Mouse (Mus musculus): Measurements from ENCODE around the gene Cpa3. TPM values are rescaled to one million over a fixed set of nuclear protein-coding genes. Genes with fewer than 3 reads are reported as not detected.

The Cpa3 gene
- polyA plus RNA-seq, 1 experiment, result 1.9 TPM

DNA sequence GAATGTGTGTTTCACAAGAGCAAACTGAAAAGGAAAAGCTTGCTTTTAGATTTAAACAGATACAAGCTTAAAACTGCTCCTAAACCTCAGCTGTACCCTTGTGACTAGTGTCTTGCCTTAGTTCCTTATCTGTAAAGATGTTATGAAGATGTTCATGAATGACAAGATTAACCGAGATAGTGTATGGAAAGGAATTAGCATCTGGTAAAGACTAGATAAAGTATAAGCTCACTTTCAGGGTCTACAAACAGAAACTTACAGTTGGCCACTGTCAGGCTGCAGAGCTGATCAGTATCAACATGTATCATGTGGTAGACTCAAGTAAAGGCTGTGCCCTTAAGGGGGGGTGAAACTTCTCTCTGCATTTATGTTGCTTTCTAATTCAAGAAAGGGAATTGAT is 1.9 kb upstream of the Cpa3 start:
- DNase-seq, result no peak

DNA sequence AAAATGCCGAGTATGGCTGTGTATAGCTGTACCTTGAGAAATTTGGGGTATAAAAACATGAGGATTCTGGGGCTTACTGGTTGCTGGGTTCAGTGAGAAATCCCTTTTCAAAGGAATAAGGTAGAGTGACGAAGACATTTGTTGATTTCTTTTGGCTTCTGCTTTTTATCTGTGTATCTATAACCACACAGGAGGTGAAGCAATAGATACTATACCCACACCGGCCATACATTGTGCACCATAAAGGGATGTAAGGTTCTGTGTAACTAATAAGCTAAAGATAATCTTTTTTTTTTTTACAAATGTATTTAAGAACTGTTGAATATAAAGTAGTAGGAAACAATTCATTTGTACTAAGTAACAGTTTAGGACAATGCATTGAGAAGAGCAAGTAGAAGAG is 2.2 kb downstream of the Cpa3 start:
- WGBS, result 41% methylated on average over 3 of the region's 3 CpGs

More for the DNA sequence above, 1.9 kb upstream of the Cpa3 start:
- Histone ChIP-seq H3K4me3 (ENCODE audit: control insufficient read depth, insufficient read depth, low read length) (no peak overlapping the region), H3K4me1 (replicated peaks; ENCODE audit: control insufficient read depth, insufficient read depth, low read length) (no peaks in the 10 kb centered on the region), H3K36me3 (ENCODE audit: control insufficient read depth, insufficient read depth, low read length) (no peaks in the 10 kb centered on the region), H3K27me3 (ENCODE audit: control insufficient read depth, insufficient read depth, low read length) (no peaks in the 10 kb centered on the region), H3K27ac (ENCODE audit: control insufficient read depth, insufficient read depth, low read length) (no peak overlapping the region)
- WGBS, result 7% methylated on average over 1 of the region's 1 CpGs
- TF ChIP-seq POLR2A (IDR thresholded peaks at IDR 0.05; ENCODE audit: control insufficient read depth, extremely low read depth, insufficient read depth, low read length, poor library complexity), result no peak
- no peak for TF ChIP-seq CTCF (IDR thresholded peaks at IDR 0.05; ENCODE audit: borderline replicate concordance, control insufficient read depth, extremely low read depth, insufficient read depth, low read length, poor library complexity)

DNA sequence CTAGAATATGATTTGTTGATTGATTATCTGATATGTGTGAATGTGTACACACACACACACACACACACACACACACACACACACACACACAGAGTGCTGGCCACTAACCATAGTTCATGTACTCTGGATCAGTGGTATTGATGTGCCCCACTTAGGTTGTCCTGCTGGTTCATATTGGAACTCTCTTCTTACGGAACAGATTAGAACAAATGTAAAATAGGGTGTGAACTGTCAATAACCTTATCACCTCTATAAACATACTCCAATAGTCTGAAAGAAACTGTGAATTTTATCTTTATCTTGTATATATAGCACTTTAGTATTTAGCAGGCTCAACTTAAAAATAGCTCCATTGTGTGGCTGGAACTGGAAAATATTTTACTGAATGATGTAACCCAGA is 5.0 kb downstream of the Cpa3 start:
- Histone ChIP-seq H3K36me3 (ENCODE audit: control insufficient read depth, insufficient read depth, low read length) (no peaks in the 10 kb centered on the region), H3K4me1 (replicated peaks; ENCODE audit: control insufficient read depth, insufficient read depth, low read length) (no peaks in the 10 kb centered on the region), H3K4me3 (ENCODE audit: control insufficient read depth, insufficient read depth, low read length) (no peak overlapping the region), H3K27me3 (ENCODE audit: control insufficient read depth, insufficient read depth, low read length) (no peaks in the 10 kb centered on the region), H3K27ac (ENCODE audit: control insufficient read depth, insufficient read depth, low read length) (no peak overlapping the region)
- 97% methylated on average over 1 of the region's 1 CpGs for WGBS
- TF ChIP-seq POLR2A (IDR thresholded peaks at IDR 0.05; ENCODE audit: control insufficient read depth, extremely low read depth, insufficient read depth, low read length, poor library complexity), result no peak
- TF ChIP-seq CTCF (IDR thresholded peaks at IDR 0.05; ENCODE audit: borderline replicate concordance, control insufficient read depth, extremely low read depth, insufficient read depth, low read length, poor library complexity), result no peak
- DNase-seq, result no peak

More for the DNA sequence above, 2.2 kb downstream of the Cpa3 start:
- TF ChIP-seq POLR2A (IDR thresholded peaks at IDR 0.05; ENCODE audit: control insufficient read depth, extremely low read depth, insufficient read depth, low read length, poor library complexity), result no peak
- TF ChIP-seq CTCF (IDR thresholded peaks at IDR 0.05; ENCODE audit: borderline replicate concordance, control insufficient read depth, extremely low read depth, insufficient read depth, low read length, poor library complexity), result no peak
- Histone ChIP-seq H3K4me3 (ENCODE audit: control insufficient read depth, insufficient read depth, low read length) (no peak overlapping the region), H3K36me3 (ENCODE audit: control insufficient read depth, insufficient read depth, low read length) (no peaks in the 10 kb centered on the region), H3K4me1 (replicated peaks; ENCODE audit: control insufficient read depth, insufficient read depth, low read length) (no peaks in the 10 kb centered on the region), H3K27ac (ENCODE audit: control insufficient read depth, insufficient read depth, low read length) (no peak overlapping the region), H3K27me3 (ENCODE audit: control insufficient read depth, insufficient read depth, low read length) (no peaks in the 10 kb centered on the region)
- DNase-seq, result no peak

DNA sequence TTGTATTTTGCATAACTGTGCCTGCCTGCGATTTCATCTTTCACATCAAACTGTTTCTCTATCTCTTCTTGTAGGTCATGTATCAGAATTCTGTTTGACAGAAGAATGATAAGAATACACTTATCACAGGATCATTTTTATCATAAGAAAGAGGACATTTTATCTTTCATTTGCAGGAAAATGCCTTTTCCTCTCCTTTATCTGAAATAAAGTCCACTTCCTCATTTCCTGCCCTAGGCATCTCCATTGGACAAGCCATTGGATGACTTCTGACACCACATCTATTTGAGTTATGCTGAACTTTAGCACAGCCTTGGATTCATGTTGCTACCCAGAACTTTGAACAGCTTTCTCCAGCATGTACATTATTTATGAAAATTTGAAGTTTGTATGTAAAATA is 13.0 kb downstream of the Cpa3 start:
- 0 out of 2 replicates have a peak, but pooled peaks cover 1% of the 10 kb centered on the region for H3K4me1 ChIP-seq (replicated peaks; ENCODE audit: control insufficient read depth, insufficient read depth, low read length)
- WGBS, result 65% methylated on average over 1 of the region's 1 CpGs
- no peaks in the 10 kb centered on the region for H3K36me3 ChIP-seq (ENCODE audit: control insufficient read depth, insufficient read depth, low read length)
- H3K27ac ChIP-seq (ENCODE audit: control insufficient read depth, insufficient read depth, low read length), result no peak overlapping the region
- no peak for DNase-seq
- no peak overlapping the region for H3K4me3 ChIP-seq (ENCODE audit: control insufficient read depth, insufficient read depth, low read length)
- no peak for TF ChIP-seq POLR2A (IDR thresholded peaks at IDR 0.05; ENCODE audit: control insufficient read depth, extremely low read depth, insufficient read depth, low read length, poor library complexity)
- TF ChIP-seq CTCF (IDR thresholded peaks at IDR 0.05; ENCODE audit: borderline replicate concordance, control insufficient read depth, extremely low read depth, insufficient read depth, low read length, poor library complexity), result no peak
- no peaks in the 10 kb centered on the region for H3K27me3 ChIP-seq (ENCODE audit: control insufficient read depth, insufficient read depth, low read length)

DNA sequence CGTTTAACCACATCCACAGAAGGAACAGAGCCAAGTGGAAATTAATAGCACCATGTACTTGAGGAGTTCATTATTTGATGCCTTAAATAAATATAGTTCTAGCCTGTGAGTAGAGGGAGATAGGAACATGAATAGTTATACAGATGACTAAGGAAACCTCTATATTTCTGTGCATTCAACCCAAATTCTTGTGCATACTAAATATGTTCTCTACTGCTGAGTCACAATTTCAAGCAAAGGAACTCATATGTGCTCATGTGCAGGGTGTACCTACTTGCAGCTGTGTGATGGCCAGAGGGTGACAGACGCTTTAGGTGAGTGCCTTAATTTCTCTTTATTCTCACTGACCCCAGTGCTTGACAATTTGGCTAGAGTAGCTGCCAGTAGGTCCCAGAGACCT is 16.6 kb downstream of the Cpa3 start:
- Histone ChIP-seq H3K36me3 (ENCODE audit: control insufficient read depth, insufficient read depth, low read length) (no peaks in the 10 kb centered on the region), H3K27me3 (ENCODE audit: control insufficient read depth, insufficient read depth, low read length) (no peaks in the 10 kb centered on the region), H3K27ac (ENCODE audit: control insufficient read depth, insufficient read depth, low read length) (no peak overlapping the region), H3K4me3 (ENCODE audit: control insufficient read depth, insufficient read depth, low read length) (no peak overlapping the region), H3K4me1 (replicated peaks; ENCODE audit: control insufficient read depth, insufficient read depth, low read length) (peaks cover 9% of the 10 kb centered on the region)
- no peak for TF ChIP-seq CTCF (IDR thresholded peaks at IDR 0.05; ENCODE audit: borderline replicate concordance, control insufficient read depth, extremely low read depth, insufficient read depth, low read length, poor library complexity)
- TF ChIP-seq POLR2A (IDR thresholded peaks at IDR 0.05; ENCODE audit: control insufficient read depth, extremely low read depth, insufficient read depth, low read length, poor library complexity), result no peak
- DNase-seq, result no peak
- WGBS, result 83% methylated on average over 2 of the region's 2 CpGs

DNA sequence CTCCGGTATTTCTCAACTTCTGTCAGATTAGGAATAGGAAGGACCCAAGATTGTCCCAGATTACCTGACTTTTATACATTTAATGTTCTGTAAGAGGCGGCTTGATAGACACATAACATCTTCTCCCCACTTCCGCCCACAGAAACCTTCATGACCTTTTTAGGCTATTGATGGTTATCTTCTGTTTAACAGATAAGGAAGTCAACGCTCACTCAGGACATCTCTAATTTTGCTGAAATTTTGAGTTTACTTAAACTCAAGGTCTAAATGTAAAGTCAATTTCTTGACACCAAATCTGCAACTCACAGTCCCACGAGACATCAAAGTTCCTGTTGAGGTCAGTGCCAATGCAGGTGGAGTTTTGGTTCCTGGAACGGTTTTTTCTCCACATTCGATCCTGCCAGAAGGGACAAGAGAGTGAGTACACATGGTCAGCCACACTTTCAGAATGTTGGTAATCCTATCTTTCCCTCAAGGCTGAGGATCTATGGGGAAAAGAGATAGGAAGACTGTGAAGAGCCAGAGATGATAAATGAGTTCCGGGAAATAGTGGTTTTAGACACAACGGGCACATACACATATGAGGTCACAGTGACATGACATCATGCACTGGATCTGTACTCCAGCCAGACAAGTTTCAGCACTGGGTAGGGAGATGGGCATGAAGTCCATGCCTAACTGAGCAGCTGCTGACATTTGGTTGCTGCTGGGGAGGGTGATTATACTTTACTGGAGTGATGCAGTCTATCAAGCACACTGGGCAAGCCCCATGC is 18.9 kb downstream of the Cpa3 start:
- Histone ChIP-seq H3K36me3 (ENCODE audit: control insufficient read depth, insufficient read depth, low read length) (no peaks in the 10 kb centered on the region), H3K27ac (ENCODE audit: control insufficient read depth, insufficient read depth, low read length) (no peak overlapping the region; the same call in 1 of the 2 replicates), H3K27me3 (ENCODE audit: control insufficient read depth, insufficient read depth, low read length) (no peaks in the 10 kb centered on the region), H3K4me1 (replicated peaks; ENCODE audit: control insufficient read depth, insufficient read depth, low read length) (peaks cover 9% of the 10 kb centered on the region), H3K4me3 (ENCODE audit: control insufficient read depth, insufficient read depth, low read length) (no peak overlapping the region)
- WGBS, result 9% methylated on average over 9 of the region's 9 CpGs
- TF ChIP-seq CTCF (IDR thresholded peaks at IDR 0.05; ENCODE audit: borderline replicate concordance, control insufficient read depth, extremely low read depth, insufficient read depth, low read length, poor library complexity), result no peak
- TF ChIP-seq POLR2A (IDR thresholded peaks at IDR 0.05; ENCODE audit: control insufficient read depth, extremely low read depth, insufficient read depth, low read length, poor library complexity), result no peak
- no peak for DNase-seq
